Mouse (Mus musculus) gastrocnemius, adult 2 months (tissue): ENCODE results near the gene Tnfrsf12a. TPM values are rescaled to one million over a fixed set of nuclear protein-coding genes. Genes with fewer than 3 reads are reported as not detected.

ENCODE experiments used
- DNase-seq: peaks from one replicate; pipeline ENCODE4 v3.0.0; 2022
- H3K27ac ChIP-seq: fragments of 200-600 bp; 2 replicates; pipeline ENCODE4 v1.8.1; 2022; ENCODE audit warnings: mild to moderate bottlenecking
- H3K4me3 ChIP-seq: fragments of 200-600 bp; 2 replicates; pipeline ENCODE4 v1.8.1; 2022; ENCODE audit warnings: mild to moderate bottlenecking, moderate library complexity
- CTCF ChIP-seq: fragments of 200-600 bp; IDR thresholded peaks from 2 replicates; pipeline ENCODE4 v1.8.1; 2022; ENCODE audit warnings: antibody characterized with exemption, mild to moderate bottlenecking, moderate library complexity
- intact Hi-C: fragments of 180-260 bp; cut with DNase I; formaldehyde crosslinking; loops from one replicate; pipeline ENCODE4 v1.15.1; 2025
- total RNA-seq, 2 experiments: library from RNA; stranded (reverse); gene quantifications; 2 replicates each; pipeline ENCODE4 v1.2.3; 2021

The Tnfrsf12a gene
- total RNA-seq, 2 experiments from 2014 or later = 19.5 to 27.5 TPM

GRCm38 (mm10) chr17:23676473-23677031 is 716 bp downstream of the Tnfrsf12a start:
- peak; percentile 76 for DNase-seq
- intact Hi-C loops = loop anchor here (2.0 kb wide), 1 partner anchor 26 kb away; no protein-coding TSS in a partner anchor
- Histone ChIP-seq H3K27ac (peak overlapping the region; percentile 93), H3K4me3 (peak overlapping the region; percentile 78)
- TF ChIP-seq CTCF = no peak

- peak; percentile 44 for TF ChIP-seq CTCF
- peak overlapping the region; percentile 78 for H3K4me3 ChIP-seq
Observed at GRCm38 (mm10) chr17:23675564-23676281, 1.5 kb downstream of the Tnfrsf12a start.

GRCm38 (mm10) chr17:23675127-23675526 is 2.1 kb downstream of the Tnfrsf12a start:
- intact Hi-C loops = no loop called here
- peak; percentile 78 for DNase-seq
- Histone ChIP-seq H3K27ac (peak overlapping the region; percentile 93), H3K4me3 (peak overlapping the region; percentile 78)
- no peak for TF ChIP-seq CTCF

More at GRCm38 (mm10) chr17:23675564-23676281, 1.5 kb downstream of the Tnfrsf12a start:
- peak; percentile 80 for DNase-seq
- H3K27ac ChIP-seq = peak overlapping the region; percentile 93
- intact Hi-C loops = loop anchor here (2.0 kb wide), 1 partner anchor 27 kb away; no protein-coding TSS in a partner anchor

- peak; percentile 54 for DNase-seq
- TF ChIP-seq CTCF = no peak
- intact Hi-C loops = loop anchor here (5.0 kb wide), 1 partner anchor 122 kb away; no protein-coding TSS in a partner anchor
- H3K4me3 ChIP-seq = peak overlapping the region; percentile 78
- H3K27ac ChIP-seq = peak overlapping the region; percentile 93
Observed at GRCm38 (mm10) chr17:23674271-23674952, 2.9 kb downstream of the Tnfrsf12a start.

- peak; percentile 94 for DNase-seq
- no peak for TF ChIP-seq CTCF
- intact Hi-C loops = loop anchor here (5.0 kb wide), 1 partner anchor 121 kb away; no protein-coding TSS in a partner anchor
- Histone ChIP-seq H3K4me3 (peak within 1 kb of the TSS; percentile 78), H3K27ac (peak within 1 kb of the TSS; percentile 93)
Observed at GRCm38 (mm10) chr17:23673424-23674073, 3.7 kb downstream of the Tnfrsf12a start, which contains the start of the genes Hcfc1r1 and Thoc6. Gene Hcfc1r1, plus strand, starts transcription at chr17:23673596. Gene Thoc6, minus strand, starts transcription at chr17:23673882.

GRCm38 (mm10) chr17:23672761-23673160 is 4.5 kb downstream of the Tnfrsf12a start:
- no peak for TF ChIP-seq CTCF
- intact Hi-C loops = loop anchor here (5.0 kb wide), 1 partner anchor 120 kb away; no protein-coding TSS in a partner anchor
- DNase-seq = no peak
- Histone ChIP-seq H3K27ac (peak overlapping the region; percentile 93), H3K4me3 (peak overlapping the region; percentile 78)

GRCm38 (mm10) chr17:23671519-23671918 is 5.7 kb downstream of the Tnfrsf12a start:
- no peak for DNase-seq
- no peak overlapping the region for H3K27ac ChIP-seq
- no peak for TF ChIP-seq CTCF
- no peak overlapping the region for H3K4me3 ChIP-seq
- intact Hi-C loops = loop anchor here (5.0 kb wide), 1 partner anchor 119 kb away; no protein-coding TSS in a partner anchor

GRCm38 (mm10) chr17:23670516-23671074 is 6.7 kb downstream of the Tnfrsf12a start:
- no peak for TF ChIP-seq CTCF
- Histone ChIP-seq H3K27ac (no peak overlapping the region), H3K4me3 (no peak overlapping the region)
- no peak for DNase-seq
- intact Hi-C loops = loop anchor here (5.0 kb wide), 1 partner anchor 118 kb away; no protein-coding TSS in a partner anchor

- Histone ChIP-seq H3K27ac (no peak overlapping the region), H3K4me3 (no peak overlapping the region)
- intact Hi-C loops = no loop called here
- no peak for TF ChIP-seq CTCF
- DNase-seq = no peak
Observed at GRCm38 (mm10) chr17:23665511-23665910, 11.8 kb downstream of the Tnfrsf12a start.

- DNase-seq = no peak
- intact Hi-C loops = no loop called here
- TF ChIP-seq CTCF = peak; percentile 77
- H3K27ac ChIP-seq = no peak overlapping the region
- no peak overlapping the region for H3K4me3 ChIP-seq
Observed at GRCm38 (mm10) chr17:23664556-23665021, 12.7 kb downstream of the Tnfrsf12a start.

GRCm38 (mm10) chr17:23661526-23661925 is 15.7 kb downstream of the Tnfrsf12a start:
- no peak overlapping the region for H3K4me3 ChIP-seq
- no peak overlapping the region for H3K27ac ChIP-seq
- TF ChIP-seq CTCF = peak; percentile 60
- no peak for DNase-seq
- intact Hi-C loops = loop anchor here (2.0 kb wide), 1 partner anchor 45 kb away; no protein-coding TSS in a partner anchor
